Mouse (Mus musculus) adrenal gland, adult 2 months (tissue): ENCODE measurements at regions not wholly inside any gene's neighbourhood (a gene's known extent, or its start where the extent isn't known, plus 50 kb on each side); places are given as distances from the start of the nearest gene placed in this dataset.
"Not testable (repeated sequence)": the region's sequence is repeated elsewhere in the genome, so short reads cannot be mapped to it uniquely, and the experiment has no call there.

ENCODE experiments used
- DNase-seq: peaks from one replicate; pipeline ENCODE4 v3.0.0; 2021

GRCm38 (mm10) chr4:7392696-7393095, 846.1 kb downstream of the Car8 start:
- no peak for DNase-seq

GRCm38 (mm10) chr4:7391596-7391995, 847.2 kb downstream of the Car8 start:
- DNase-seq: peak; percentile 1

GRCm38 (mm10) chr4:7385069-7385468, 853.8 kb downstream of the Car8 start:
- DNase-seq: no peak

GRCm38 (mm10) chr4:7379996-7380395, 858.8 kb downstream of the Car8 start:
- no peak for DNase-seq

GRCm38 (mm10) chr4:7364238-7365040, 874.4 kb downstream of the Car8 start:
- no peak for DNase-seq

GRCm38 (mm10) chr4:7363508-7363907, 875.3 kb downstream of the Car8 start:
- no peak for DNase-seq

GRCm38 (mm10) chr4:7356202-7356601, 882.6 kb downstream of the Car8 start:
- no peak for DNase-seq

GRCm38 (mm10) chr4:7347317-7347716, 891.5 kb downstream of the Car8 start:
- DNase-seq: no peak

GRCm38 (mm10) chr4:7341159-7341558, 897.7 kb downstream of the Car8 start:
- DNase-seq: no peak

- DNase-seq: no peak
Observed at GRCm38 (mm10) chr4:7314261-7314660, 924.6 kb downstream of the Car8 start.

- DNase-seq: peak; percentile 2
Observed at GRCm38 (mm10) chr4:7313219-7313618, 925.6 kb downstream of the Car8 start.

- no peak for DNase-seq
Observed at GRCm38 (mm10) chr4:7312160-7312559, 926.7 kb downstream of the Car8 start.

GRCm38 (mm10) chr4:7269047-7269446, 969.8 kb downstream of the Car8 start:
- no peak for DNase-seq

- no peak for DNase-seq
Observed at GRCm38 (mm10) chr4:7256486-7256885, 982.4 kb downstream of the Car8 start.

- no peak for DNase-seq
Observed at GRCm38 (mm10) chr4:7253616-7254015, 985.2 kb downstream of the Car8 start.

- DNase-seq: no peak
Observed at GRCm38 (mm10) chr4:7251641-7252040, 987.2 kb downstream of the Car8 start.

- no peak for DNase-seq
Observed at GRCm38 (mm10) chr4:7247816-7248215, 991.0 kb downstream of the Car8 start.

- DNase-seq: no peak
Observed at GRCm38 (mm10) chr4:7247244-7247643, 991.6 kb downstream of the Car8 start.

- no peak for DNase-seq
Observed at GRCm38 (mm10) chr4:7246828-7247227, 992.0 kb downstream of the Car8 start.

GRCm38 (mm10) chr4:7245653-7246052, 993.2 kb downstream of the Car8 start:
- DNase-seq: no peak

GRCm38 (mm10) chr4:7237848-7238247, 1001.0 kb downstream of the Car8 start:
- no peak for DNase-seq

GRCm38 (mm10) chr4:7234537-7234936, 1004.3 kb downstream of the Car8 start:
- not testable (repeated sequence) for DNase-seq

GRCm38 (mm10) chr4:7228980-7229379, 1009.9 kb downstream of the Car8 start:
- no peak for DNase-seq

GRCm38 (mm10) chr4:7222922-7223321, 1015.9 kb downstream of the Car8 start:
- no peak for DNase-seq
